Mouse (Mus musculus) hindbrain, embryonic 14.5 days (tissue): Measurements from ENCODE around the gene Bcl3. TPM values are rescaled to one million over a fixed set of nuclear protein-coding genes. Genes with fewer than 3 reads are reported as not detected.

Source experiments
- ATAC-seq: fragments of 200-750 bp; cut with Nextera tagmentation; 2 replicates; pipeline ENCODE4 v1.8.0; 2017; ENCODE audit warnings: moderate number of reproducible peaks, mild to moderate bottlenecking, moderate TSS enrichment, moderate library complexity; ENCODE audit not compliant: low FRiP score
- DNase-seq: peaks from one replicate; pipeline ENCODE4 v3.0.0-alpha.2; 2015; ENCODE audit warnings: low spot score
- H3K27ac ChIP-seq: fragments of 300-500 bp; sonication (generic); 2 replicates; pipeline ENCODE4 v1.5.1; 2014; ENCODE audit warnings: mild to moderate bottlenecking, moderate library complexity
- H3K27me3 ChIP-seq: fragments of 300-500 bp; sonication (generic); 2 replicates; pipeline ENCODE4 v1.6.1; 2014; ENCODE audit warnings: mild to moderate bottlenecking, low read length, mixed read lengths; ENCODE audit not compliant: control insufficient read depth, insufficient read depth
- H3K36me3 ChIP-seq: fragments of 300-500 bp; sonication (generic); replicated peaks from 2 replicates; pipeline ENCODE4 v1.6.1; 2014; ENCODE audit not compliant: control insufficient read depth, insufficient read depth
- H3K4me1 ChIP-seq: fragments of 300-500 bp; sonication (generic); replicated peaks from 2 replicates; pipeline ENCODE4 v1.6.1; 2014; ENCODE audit warnings: antibody characterized with exemption, low read length, mixed read lengths; ENCODE audit not compliant: control insufficient read depth, insufficient read depth
- H3K4me2 ChIP-seq: fragments of 300-500 bp; sonication (generic); replicated peaks from 2 replicates; pipeline ENCODE4 v1.6.1; 2014; ENCODE audit warnings: mild to moderate bottlenecking, moderate library complexity
- H3K4me3 ChIP-seq: fragments of 300-500 bp; sonication (generic); replicated peaks from 2 replicates; pipeline ENCODE4 v1.5.1; 2014; ENCODE audit warnings: mild to moderate bottlenecking, low read length
- H3K9ac ChIP-seq: fragments of 300-500 bp; sonication (generic); 2 replicates; pipeline ENCODE4 v1.6.1; 2014
- H3K9me3 ChIP-seq: fragments of 300-500 bp; sonication (generic); 2 replicates; pipeline ENCODE4 v1.6.1; 2016; ENCODE audit warnings: low read length; ENCODE audit not compliant: control insufficient read depth
- WGBS: fragments of 180-500 bp; shearing (Covaris S2); extraction: QIAGEN DNeasy Blood & Tissue Kit; methylation state at CpG from one replicate; pipeline ENCODE4 v1.1.7; 2014; 5-methylcytosine and 5-hydroxymethylcytosine counted together
- polyA plus RNA-seq: library from polyadenylated mRNA; unstranded; fragments of >200 nt; fragmentation: Nextera tagmentation; extraction: Ambion mirVana; gene quantifications from 2 replicates; pipeline ENCODE4 v1.2.1, GENCODE M21; 2014

Gene Bcl3
- polyA plus RNA-seq, 1 experiment from 2014 or later = 0.58 TPM

- Histone ChIP-seq H3K27me3 (peaks cover 23% of the 10 kb centered on the region), H3K4me3 (no peak overlapping the region), H3K4me1 (no peaks in the 10 kb centered on the region), H3K36me3 (no peaks in the 10 kb centered on the region), H3K27ac (no peak overlapping the region), H3K9me3 (no peaks in the 10 kb centered on the region), H3K4me2 (no peak overlapping the region), H3K9ac (no peak overlapping the region)
- 81% methylated on average over 4 of the region's 4 CpGs for WGBS
- ATAC-seq = no peak
- no peak for DNase-seq
Measured at GRCm38 (mm10) chr7:19840371-19840770, 17.8 kb upstream of the Bcl3 start.

- H3K4me2 ChIP-seq = no peak overlapping the region
- H3K36me3 ChIP-seq = no peaks in the 10 kb centered on the region
- no peak overlapping the region for H3K27ac ChIP-seq
- WGBS = 69% methylated on average over 3 of the region's 3 CpGs
- DNase-seq (no peak), ATAC-seq (no peak)
- H3K9ac ChIP-seq = no peak overlapping the region
- no peak overlapping the region for H3K4me3 ChIP-seq
- H3K4me1 ChIP-seq = no peaks in the 10 kb centered on the region
- H3K9me3 ChIP-seq = no peaks in the 10 kb centered on the region
- no peaks in the 10 kb centered on the region for H3K27me3 ChIP-seq
Measured at GRCm38 (mm10) chr7:19836843-19837242, 14.3 kb upstream of the Bcl3 start.

- Histone ChIP-seq H3K27ac (no peak overlapping the region), H3K9me3 (no peaks in the 10 kb centered on the region), H3K4me2 (no peak overlapping the region), H3K27me3 (no peaks in the 10 kb centered on the region), H3K9ac (no peak overlapping the region), H3K36me3 (no peaks in the 10 kb centered on the region), H3K4me3 (no peak overlapping the region), H3K4me1 (no peaks in the 10 kb centered on the region)
- DNase-seq = no peak
- WGBS = 72% methylated on average over 3 of the region's 3 CpGs
- no peak for ATAC-seq
Measured at GRCm38 (mm10) chr7:19834055-19834454, 11.5 kb upstream of the Bcl3 start.

GRCm38 (mm10) chr7:19831837-19832236 lies 9.3 kb upstream of the Bcl3 start:
- no peak overlapping the region for H3K4me3 ChIP-seq
- no peak overlapping the region for H3K9ac ChIP-seq
- 59% methylated on average over 9 of the region's 9 CpGs for WGBS
- DNase-seq = no peak
- H3K9me3 ChIP-seq = no peaks in the 10 kb centered on the region
- H3K4me2 ChIP-seq = no peak overlapping the region
- no peaks in the 10 kb centered on the region for H3K36me3 ChIP-seq
- H3K4me1 ChIP-seq = no peaks in the 10 kb centered on the region
- no peak for ATAC-seq
- H3K27ac ChIP-seq = no peak overlapping the region
- no peaks in the 10 kb centered on the region for H3K27me3 ChIP-seq

GRCm38 (mm10) chr7:19830682-19831156 lies 8.1 kb upstream of the Bcl3 start:
- ATAC-seq (no peak), DNase-seq (no peak)
- Histone ChIP-seq H3K9ac (no peak overlapping the region), H3K4me1 (no peaks in the 10 kb centered on the region), H3K4me3 (no peak overlapping the region), H3K9me3 (no peaks in the 10 kb centered on the region), H3K27ac (no peak overlapping the region), H3K36me3 (no peaks in the 10 kb centered on the region), H3K4me2 (no peak overlapping the region), H3K27me3 (no peaks in the 10 kb centered on the region)
- WGBS = 38% methylated on average over 13 of the region's 13 CpGs

GRCm38 (mm10) chr7:19829694-19830093 lies 7.1 kb upstream of the Bcl3 start:
- H3K4me3 ChIP-seq = no peak overlapping the region
- WGBS = 86% methylated on average over 3 of the region's 3 CpGs
- no peak overlapping the region for H3K9ac ChIP-seq
- peaks cover 2% of the 10 kb centered on the region for H3K27me3 ChIP-seq
- DNase-seq (no peak), ATAC-seq (no peak)
- no peaks in the 10 kb centered on the region for H3K36me3 ChIP-seq
- no peak overlapping the region for H3K4me2 ChIP-seq
- H3K4me1 ChIP-seq = no peaks in the 10 kb centered on the region
- H3K9me3 ChIP-seq = no peaks in the 10 kb centered on the region
- H3K27ac ChIP-seq = no peak overlapping the region

- no peak overlapping the region for H3K9ac ChIP-seq
- H3K9me3 ChIP-seq = no peaks in the 10 kb centered on the region
- no peak overlapping the region for H3K27ac ChIP-seq
- H3K4me2 ChIP-seq = no peak overlapping the region
- peaks cover 29% of the 10 kb centered on the region for H3K27me3 ChIP-seq
- 49% methylated on average over 6 of the region's 6 CpGs for WGBS
- ATAC-seq (no peak), DNase-seq (no peak)
- H3K36me3 ChIP-seq = no peaks in the 10 kb centered on the region
- peaks cover 6% of the 10 kb centered on the region; the same call in 1 of the 2 replicates for H3K4me1 ChIP-seq
- H3K4me3 ChIP-seq = no peak overlapping the region
Measured at GRCm38 (mm10) chr7:19826756-19827155, 4.2 kb upstream of the Bcl3 start.

- ATAC-seq = peak; percentile 58
- Histone ChIP-seq H3K9ac (no peak overlapping the region), H3K9me3 (0 out of 2 replicates have a peak, but pooled peaks cover 4% of the 10 kb centered on the region), H3K36me3 (no peaks in the 10 kb centered on the region), H3K4me3 (no peak overlapping the region), H3K4me1 (peaks cover 6% of the 10 kb centered on the region; the same call in 1 of the 2 replicates), H3K4me2 (peak overlapping the region; percentile 15; the same call in 1 of the 2 replicates), H3K27me3 (peaks cover 45% of the 10 kb centered on the region), H3K27ac (no peak overlapping the region)
- DNase-seq = no peak
- WGBS = 22% methylated on average over 26 of the region's 26 CpGs
Measured at GRCm38 (mm10) chr7:19824182-19824973, 1.8 kb upstream of the Bcl3 start.

- peaks cover 47% of the 10 kb centered on the region for H3K27me3 ChIP-seq
- H3K9me3 ChIP-seq = 0 out of 2 replicates have a peak, but pooled peaks cover 4% of the 10 kb centered on the region
- ATAC-seq = no peak
- H3K4me1 ChIP-seq = peaks cover 6% of the 10 kb centered on the region; the same call in 1 of the 2 replicates
- no peak overlapping the region for H3K27ac ChIP-seq
- WGBS = 25% methylated on average over 16 of the region's 16 CpGs
- no peak for DNase-seq
- H3K4me3 ChIP-seq = no peak overlapping the region
- peak overlapping the region; percentile 15; the same call in 1 of the 2 replicates for H3K4me2 ChIP-seq
- no peak overlapping the region for H3K9ac ChIP-seq
- no peaks in the 10 kb centered on the region for H3K36me3 ChIP-seq
Measured at GRCm38 (mm10) chr7:19823256-19824181, 949 bp upstream of the Bcl3 start.
